Mouse (Mus musculus) embryonic facial prominence, embryonic 12.5 days (tissue): ENCODE data around the gene Crtc1. TPM values are rescaled to one million over a fixed set of nuclear protein-coding genes. Genes with fewer than 3 reads are reported as not detected.
A peak's percentile ranks its signal among the peaks of the same experiment; 100 is the strongest.

ENCODE experiments used
- ATAC-seq: fragments of 200-750 bp; cut with Nextera tagmentation; 2 replicates; pipeline ENCODE4 v1.8.0; 2017; ENCODE audit not compliant: insufficient number of reproducible peaks, insufficient read depth, low FRiP score, low TSS enrichment
- H3K27ac ChIP-seq: fragments of 300-500 bp; sonication (generic); 2 replicates; pipeline ENCODE4 v1.5.1; 2016; ENCODE audit warnings: mild to moderate bottlenecking
- H3K27me3 ChIP-seq: fragments of 300-500 bp; sonication (generic); 2 replicates; pipeline ENCODE4 v1.6.1; 2016; ENCODE audit warnings: mild to moderate bottlenecking, moderate library complexity
- H3K36me3 ChIP-seq: fragments of 300-500 bp; sonication (generic); 2 replicates; pipeline ENCODE4 v1.6.1; 2016; ENCODE audit warnings: mild to moderate bottlenecking
- H3K4me1 ChIP-seq: fragments of 300-500 bp; sonication (generic); 2 replicates; pipeline ENCODE4 v1.6.1; 2016
- H3K4me2 ChIP-seq: fragments of 300-500 bp; sonication (generic); replicated peaks from 2 replicates; pipeline ENCODE4 v1.6.1; 2016; ENCODE audit warnings: mild to moderate bottlenecking, moderate library complexity
- H3K4me3 ChIP-seq: fragments of 300-500 bp; sonication (generic); 2 replicates; pipeline ENCODE4 v1.5.1; 2016; ENCODE audit warnings: mild to moderate bottlenecking
- H3K9ac ChIP-seq: fragments of 300-500 bp; sonication (generic); 2 replicates; pipeline ENCODE4 v1.6.1; 2016; ENCODE audit warnings: mild to moderate bottlenecking, moderate library complexity
- H3K9me3 ChIP-seq: fragments of 300-500 bp; sonication (generic); 2 replicates; pipeline ENCODE4 v1.6.1; 2016; ENCODE audit warnings: mild to moderate bottlenecking, moderate library complexity
- WGBS: fragments of 180-500 bp; shearing (Covaris S2); methylation state at CpG from one replicate; pipeline ENCODE4 v1.1.7; 2016; 5-methylcytosine and 5-hydroxymethylcytosine counted together
- polyA plus RNA-seq: library from polyadenylated mRNA; unstranded; fragments of >200 nt; fragmentation: Nextera tagmentation; extraction: Ambion mirVana; gene quantifications from 2 replicates; pipeline ENCODE4 v1.2.1, GENCODE M21; 2016

Gene Crtc1
- polyA plus RNA-seq, 1 experiment from 2014 or later = 22.1 TPM

GRCm38 (mm10) chr8:70469938-70470337 is 30.6 kb upstream of the Crtc1 start:
- H3K36me3 ChIP-seq = peaks cover 11% of the 10 kb centered on the region; the same call in 1 of the 2 replicates
- H3K4me3 ChIP-seq = no peak overlapping the region
- no peak overlapping the region for H3K9ac ChIP-seq
- peaks cover 18% of the 10 kb centered on the region for H3K4me1 ChIP-seq
- 75% methylated on average over 2 of the region's 2 CpGs for WGBS
- no peak for ATAC-seq
- H3K27ac ChIP-seq = no peak overlapping the region
- H3K27me3 ChIP-seq = no peaks in the 10 kb centered on the region
- no peaks in the 10 kb centered on the region for H3K9me3 ChIP-seq
- no peak overlapping the region for H3K4me2 ChIP-seq

GRCm38 (mm10) chr8:70469295-70469916 is 30.0 kb upstream of the Crtc1 start:
- Histone ChIP-seq H3K36me3 (peaks cover 11% of the 10 kb centered on the region; the same call in 1 of the 2 replicates), H3K4me3 (no peak overlapping the region), H3K4me2 (no peak overlapping the region), H3K9ac (no peak overlapping the region), H3K27ac (no peak overlapping the region), H3K9me3 (no peaks in the 10 kb centered on the region), H3K27me3 (no peaks in the 10 kb centered on the region), H3K4me1 (peaks cover 18% of the 10 kb centered on the region)
- no peak for ATAC-seq
- 63% methylated on average over 10 of the region's 10 CpGs for WGBS

- Histone ChIP-seq H3K4me1 (peaks cover 18% of the 10 kb centered on the region), H3K4me2 (no peak overlapping the region), H3K9ac (no peak overlapping the region), H3K27ac (no peak overlapping the region), H3K4me3 (no peak overlapping the region), H3K9me3 (no peaks in the 10 kb centered on the region), H3K27me3 (no peaks in the 10 kb centered on the region), H3K36me3 (peaks cover 11% of the 10 kb centered on the region; the same call in 1 of the 2 replicates)
- 88% methylated on average over 4 of the region's 4 CpGs for WGBS
- no peak for ATAC-seq
Observed at GRCm38 (mm10) chr8:70468733-70469132, 29.4 kb upstream of the Crtc1 start.

GRCm38 (mm10) chr8:70467907-70468306 is 28.5 kb upstream of the Crtc1 start:
- Histone ChIP-seq H3K9me3 (no peaks in the 10 kb centered on the region), H3K4me3 (no peak overlapping the region), H3K4me2 (no peak overlapping the region), H3K36me3 (peaks cover 11% of the 10 kb centered on the region; the same call in 1 of the 2 replicates), H3K27me3 (no peaks in the 10 kb centered on the region), H3K9ac (no peak overlapping the region), H3K4me1 (peaks cover 18% of the 10 kb centered on the region), H3K27ac (no peak overlapping the region)
- ATAC-seq = no peak
- whole genome bisulfite sequencing = 65% methylated on average over 1 of the region's 1 CpGs

GRCm38 (mm10) chr8:70467229-70467725 is 27.9 kb upstream of the Crtc1 start:
- Histone ChIP-seq H3K36me3 (peaks cover 11% of the 10 kb centered on the region; the same call in 1 of the 2 replicates), H3K9me3 (no peaks in the 10 kb centered on the region), H3K4me1 (peaks cover 18% of the 10 kb centered on the region), H3K27ac (peak overlapping the region; percentile 12; the same call in 1 of the 2 replicates), H3K4me3 (no peak overlapping the region), H3K9ac (no peak overlapping the region), H3K27me3 (no peaks in the 10 kb centered on the region), H3K4me2 (no peak overlapping the region)
- 69% methylated on average over 5 of the region's 5 CpGs for WGBS
- no peak for ATAC-seq

GRCm38 (mm10) chr8:70466771-70467170 is 27.4 kb upstream of the Crtc1 start:
- Histone ChIP-seq H3K9me3 (no peaks in the 10 kb centered on the region), H3K27me3 (no peaks in the 10 kb centered on the region), H3K4me1 (peaks cover 18% of the 10 kb centered on the region), H3K9ac (no peak overlapping the region), H3K27ac (peak overlapping the region; percentile 12), H3K4me2 (no peak overlapping the region), H3K36me3 (peaks cover 11% of the 10 kb centered on the region; the same call in 1 of the 2 replicates), H3K4me3 (no peak overlapping the region)
- WGBS = 51% methylated on average over 11 of the region's 11 CpGs
- no peak for ATAC-seq

GRCm38 (mm10) chr8:70466305-70466704 is 26.9 kb upstream of the Crtc1 start:
- Histone ChIP-seq H3K4me2 (no peak overlapping the region), H3K4me1 (peaks cover 18% of the 10 kb centered on the region), H3K9me3 (no peaks in the 10 kb centered on the region), H3K4me3 (no peak overlapping the region), H3K27ac (peak overlapping the region; percentile 12; the same call in 1 of the 2 replicates), H3K9ac (no peak overlapping the region), H3K36me3 (peaks cover 11% of the 10 kb centered on the region; the same call in 1 of the 2 replicates), H3K27me3 (no peaks in the 10 kb centered on the region)
- ATAC-seq = no peak
- 86% methylated on average over 4 of the region's 4 CpGs for WGBS

- WGBS = 94% methylated on average over 4 of the region's 4 CpGs
- Histone ChIP-seq H3K36me3 (peaks cover 11% of the 10 kb centered on the region; the same call in 1 of the 2 replicates), H3K9me3 (no peaks in the 10 kb centered on the region), H3K4me1 (peaks cover 18% of the 10 kb centered on the region), H3K4me3 (no peak overlapping the region), H3K27me3 (no peaks in the 10 kb centered on the region), H3K9ac (no peak overlapping the region), H3K4me2 (no peak overlapping the region), H3K27ac (no peak overlapping the region)
- ATAC-seq = no peak
Observed at GRCm38 (mm10) chr8:70465701-70466100, 26.3 kb upstream of the Crtc1 start.

- WGBS = 83% methylated on average over 6 of the region's 6 CpGs
- H3K4me2 ChIP-seq = no peak overlapping the region
- ATAC-seq = no peak
- H3K4me3 ChIP-seq = no peak overlapping the region
- no peak overlapping the region for H3K27ac ChIP-seq
- H3K36me3 ChIP-seq = peaks cover 11% of the 10 kb centered on the region; the same call in 1 of the 2 replicates
- H3K9ac ChIP-seq = no peak overlapping the region
- H3K4me1 ChIP-seq = peaks cover 18% of the 10 kb centered on the region
- no peaks in the 10 kb centered on the region for H3K9me3 ChIP-seq
- H3K27me3 ChIP-seq = no peaks in the 10 kb centered on the region
Observed at GRCm38 (mm10) chr8:70464162-70464561, 24.8 kb upstream of the Crtc1 start.

- H3K9me3 ChIP-seq = no peaks in the 10 kb centered on the region
- no peak overlapping the region for H3K9ac ChIP-seq
- peaks cover 18% of the 10 kb centered on the region for H3K4me1 ChIP-seq
- no peak overlapping the region for H3K4me2 ChIP-seq
- no peak overlapping the region for H3K4me3 ChIP-seq
- no peak overlapping the region for H3K27ac ChIP-seq
- 91% methylated on average over 4 of the region's 4 CpGs for WGBS
- H3K27me3 ChIP-seq = no peaks in the 10 kb centered on the region
- H3K36me3 ChIP-seq = peaks cover 11% of the 10 kb centered on the region; the same call in 1 of the 2 replicates
- ATAC-seq = no peak
Observed at GRCm38 (mm10) chr8:70463306-70463705, 23.9 kb upstream of the Crtc1 start.

GRCm38 (mm10) chr8:70462516-70462813 is 23.1 kb upstream of the Crtc1 start:
- Histone ChIP-seq H3K27me3 (no peaks in the 10 kb centered on the region), H3K36me3 (peaks cover 10% of the 10 kb centered on the region; the same call in 1 of the 2 replicates), H3K27ac (no peak overlapping the region), H3K4me2 (no peak overlapping the region), H3K4me1 (peaks cover 10% of the 10 kb centered on the region), H3K9ac (no peak overlapping the region), H3K4me3 (no peak overlapping the region), H3K9me3 (no peaks in the 10 kb centered on the region)
- 94% methylated on average over 8 of the region's 8 CpGs for WGBS
- ATAC-seq = no peak

- H3K9ac ChIP-seq = no peak overlapping the region
- H3K4me1 ChIP-seq = peaks cover 5% of the 10 kb centered on the region; the same call in 1 of the 2 replicates
- H3K27me3 ChIP-seq = no peaks in the 10 kb centered on the region
- no peak overlapping the region for H3K4me2 ChIP-seq
- H3K27ac ChIP-seq = no peak overlapping the region
- peaks cover 9% of the 10 kb centered on the region; the same call in 1 of the 2 replicates for H3K36me3 ChIP-seq
- H3K9me3 ChIP-seq = no peaks in the 10 kb centered on the region
- ATAC-seq = no peak
- WGBS = 90% methylated on average over 16 of the region's 16 CpGs
- H3K4me3 ChIP-seq = no peak overlapping the region
Observed at GRCm38 (mm10) chr8:70461765-70462515, 22.6 kb upstream of the Crtc1 start.
